Mouse (Mus musculus) lung, postnatal 36 days (tissue): ENCODE measurements at regions not wholly inside any gene's neighbourhood (a gene's known extent, or its start where the extent isn't known, plus 50 kb on each side); places are given as distances from the start of the nearest gene placed in this dataset.
"Not testable (repeated sequence)": the region's sequence is repeated elsewhere in the genome, so short reads cannot be mapped to it uniquely, and the experiment has no call there.

ENCODE experiments used
- DNase-seq: peaks from one replicate; pipeline ENCODE4 v3.0.0; 2022; ENCODE audit warnings: mixed read lengths

DNA sequence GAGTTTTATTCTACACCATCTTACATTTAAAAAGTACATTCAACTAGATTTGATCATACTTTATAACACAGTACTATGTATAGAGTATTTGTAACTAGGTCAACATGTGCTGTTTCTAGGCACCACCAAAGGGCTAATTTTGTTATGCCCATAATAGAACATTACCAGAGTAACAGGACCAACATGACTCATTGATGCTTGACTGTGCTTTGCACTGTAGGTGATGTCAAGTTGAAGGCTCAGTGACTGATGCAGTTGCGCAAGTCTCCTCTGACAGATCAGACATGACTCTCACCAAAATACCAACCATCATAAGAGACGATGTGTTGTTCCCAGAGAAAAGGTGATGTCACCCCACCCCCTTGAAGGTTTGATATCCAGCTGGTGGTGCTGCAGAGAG, 108.5 kb downstream of the Mrpl39 start:
- DNase-seq, result no peak

GRCm38 (mm10) chr16:84629868-84630267, 105.7 kb downstream of the Mrpl39 start:
- DNase-seq, result no peak

DNA sequence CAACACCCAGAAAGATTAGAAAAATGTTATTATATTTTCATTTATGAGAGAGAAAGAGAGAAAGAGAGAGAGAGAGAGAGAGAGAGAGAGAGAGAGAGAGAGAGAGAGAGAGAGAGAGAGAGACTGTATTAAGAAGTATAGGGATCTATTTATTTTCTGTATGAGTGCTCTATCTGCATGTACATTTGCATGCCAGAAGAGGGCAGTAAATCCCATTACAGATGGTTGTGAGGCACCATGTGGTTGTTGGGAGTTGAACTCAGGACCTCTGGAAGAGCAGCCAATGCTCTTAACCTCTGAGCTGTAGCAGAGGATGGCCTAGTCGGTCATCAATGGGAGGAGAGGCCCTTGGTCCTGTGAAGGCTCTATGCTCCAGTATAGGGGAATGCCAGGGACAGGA, 91.1 kb downstream of the Mrpl39 start:
- DNase-seq, result not testable (repeated sequence)

- DNase-seq, result no peak
Measured at GRCm38 (mm10) chr16:84646172-84646684, 89.3 kb downstream of the Mrpl39 start.

DNA sequence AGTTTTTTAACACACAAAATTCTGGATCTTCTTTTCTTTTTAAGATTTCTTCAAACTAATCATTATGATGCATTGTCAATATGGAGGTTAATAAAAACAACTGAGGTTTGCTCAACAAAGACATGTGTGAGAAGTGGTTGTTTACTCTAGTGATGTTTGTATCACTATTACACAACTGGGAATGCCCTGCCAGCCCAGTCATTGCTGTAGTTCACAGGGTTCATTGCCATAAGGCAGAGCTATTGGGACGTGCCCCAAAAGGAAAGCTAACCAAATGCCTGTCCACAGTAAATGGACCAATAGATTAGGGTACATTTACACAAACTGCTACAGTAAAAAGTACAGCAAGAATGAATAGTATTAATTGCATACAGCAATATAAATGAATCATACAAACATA, 84.9 kb downstream of the Mrpl39 start:
- DNase-seq, result no peak

DNA sequence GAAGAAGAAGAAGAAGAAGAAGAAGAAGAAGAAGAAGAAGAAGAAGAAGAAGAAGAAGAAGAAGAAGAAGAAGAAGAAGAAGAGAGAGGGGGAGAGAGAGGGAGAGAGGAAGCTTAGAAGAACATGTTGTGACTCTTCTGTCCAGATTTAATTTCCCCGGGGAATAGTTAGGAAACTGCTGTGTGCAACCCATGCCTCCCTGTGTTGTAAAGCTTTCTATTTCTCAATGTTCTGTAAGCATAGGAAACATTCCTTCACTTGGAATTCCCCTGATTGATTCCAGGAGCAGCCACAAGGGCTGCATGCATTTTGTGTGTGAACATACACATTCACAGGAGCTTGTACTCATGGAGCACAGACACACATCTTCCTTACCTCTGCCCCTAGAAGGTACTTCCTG, 81.7 kb downstream of the Mrpl39 start:
- DNase-seq, result no peak

- no peak for DNase-seq
Measured at GRCm38 (mm10) chr16:84661879-84662278, 73.7 kb downstream of the Mrpl39 start.

DNA sequence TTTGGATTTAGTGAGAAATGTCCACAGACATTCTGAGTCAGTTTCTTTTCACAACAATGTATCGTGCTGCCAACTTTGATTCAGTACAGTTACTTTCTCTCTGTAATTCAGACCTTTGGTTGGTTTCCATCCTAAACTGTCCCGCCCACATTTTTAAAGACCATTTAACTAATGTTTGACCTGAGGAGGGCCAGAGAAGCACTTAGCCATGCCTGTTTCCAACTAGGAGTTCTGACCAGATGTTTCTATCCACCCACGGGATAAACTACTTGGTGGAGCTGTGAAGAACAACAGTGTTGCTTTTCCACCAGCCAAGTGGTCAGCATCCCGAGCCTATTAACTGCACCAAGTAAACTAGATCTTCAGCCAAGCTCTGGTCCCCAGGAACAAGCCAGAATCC, 72.0 kb downstream of the Mrpl39 start:
- DNase-seq, result no peak
